Mouse (Mus musculus): Measurements from ENCODE around the gene H2al2c. TPM values are rescaled to one million over a fixed set of nuclear protein-coding genes. Genes with fewer than 3 reads are reported as not detected.

Gene H2al2c
- not detected in 2 replicates for polyA plus RNA-seq (2015; fragmentation: Nextera tagmentation; extraction: Ambion mirVana)

DNA sequence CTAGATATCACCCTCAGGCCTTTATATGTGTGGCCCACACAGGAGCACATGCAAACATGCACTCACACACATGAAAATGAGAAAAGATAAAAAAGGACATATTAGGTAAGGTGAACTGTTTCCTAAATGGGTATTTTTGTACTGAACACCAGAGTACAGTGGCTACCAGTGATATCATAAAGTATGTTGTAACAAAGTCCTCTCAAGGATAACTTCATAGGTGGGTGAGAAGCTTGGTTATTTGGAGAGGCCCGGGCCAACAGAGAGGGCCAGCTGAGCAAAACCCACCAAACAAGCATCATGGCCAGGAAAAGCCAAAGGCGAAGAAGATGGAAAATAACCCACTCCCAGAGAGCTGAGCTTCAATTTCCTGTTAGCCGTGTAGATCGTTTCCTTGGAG lies at the start of gene H2al2c:
H2al2c (plus strand) TSS at position 301 of the 400 bp plus-strand sequence.

Other genes starting within 250 kb of the H2al2c start
- not detected in 2 replicates for gene Sry, start 64.6 kb downstream of the H2al2c start, polyA plus RNA-seq (2015; fragmentation: Nextera tagmentation; extraction: Ambion mirVana)
- gene H2al2b, start 121.6 kb downstream of the H2al2c start, polyA plus RNA-seq (2015; fragmentation: Nextera tagmentation; extraction: Ambion mirVana): not detected in 2 replicates
- not detected in 2 replicates for gene Gm4064, start 197.1 kb downstream of the H2al2c start, polyA plus RNA-seq (2015; fragmentation: Nextera tagmentation; extraction: Ambion mirVana)
- not detected in 2 replicates for gene Rbmy, start 231.6 kb downstream of the H2al2c start, polyA plus RNA-seq (2015; fragmentation: Nextera tagmentation; extraction: Ambion mirVana)
- gene Gm10256, start 231.6 kb downstream of the H2al2c start, polyA plus RNA-seq (2015; fragmentation: Nextera tagmentation; extraction: Ambion mirVana): not detected in 2 replicates

Measured in neural tube, postnatal 0 days (tissue).